Mouse (Mus musculus) liver, postnatal 0 days (tissue): Measurements from ENCODE around the gene Col9a3. TPM values are rescaled to one million over a fixed set of nuclear protein-coding genes. Genes with fewer than 3 reads are reported as not detected.
A peak's percentile ranks its signal among the peaks of the same experiment; 100 is the strongest.

ENCODE experiments used
- ATAC-seq: fragments of 200-750 bp; cut with Nextera tagmentation; 2 replicates; pipeline ENCODE4 v1.8.0; 2017; ENCODE audit warnings: mild to moderate bottlenecking, moderate library complexity
- DNase-seq: peaks from one replicate; pipeline ENCODE4 v3.0.0-alpha.2; 2016
- H3K27ac ChIP-seq: fragments of 300-500 bp; sonication (generic); 2 replicates; pipeline ENCODE4 v1.5.1; 2014; ENCODE audit warnings: antibody characterized with exemption, moderate library complexity, mild to moderate bottlenecking, low read depth
- H3K27me3 ChIP-seq: fragments of 300-500 bp; sonication (generic); 2 replicates; pipeline ENCODE4 v1.6.1; 2014; ENCODE audit warnings: low read length, control low read depth, mixed read lengths; ENCODE audit not compliant: insufficient read depth
- H3K36me3 ChIP-seq: fragments of 300-500 bp; sonication (generic); replicated peaks from 2 replicates; pipeline ENCODE4 v1.6.1; 2014; ENCODE audit warnings: mild to moderate bottlenecking, control low read depth, low read length, moderate library complexity, mixed read lengths; ENCODE audit not compliant: insufficient read depth
- H3K4me1 ChIP-seq: fragments of 300-500 bp; sonication (generic); 2 replicates; pipeline ENCODE4 v1.6.1; 2014; ENCODE audit warnings: antibody characterized with exemption, mild to moderate bottlenecking, control low read depth; ENCODE audit not compliant: insufficient read depth
- H3K4me2 ChIP-seq: fragments of 300-500 bp; sonication (generic); 2 replicates; pipeline ENCODE4 v1.6.1; 2014; ENCODE audit warnings: low read depth, mild to moderate bottlenecking, low read length, moderate library complexity, mixed read lengths
- H3K4me3 ChIP-seq: fragments of 300-500 bp; sonication (generic); 2 replicates; pipeline ENCODE4 v1.5.1; 2014; ENCODE audit warnings: low read depth, low read length
- H3K9ac ChIP-seq: fragments of 300-500 bp; sonication (generic); replicated peaks from 2 replicates; pipeline ENCODE4 v1.6.1; 2014; ENCODE audit warnings: mild to moderate bottlenecking, moderate library complexity
- H3K9me3 ChIP-seq: fragments of 300-500 bp; sonication (generic); 2 replicates; pipeline ENCODE4 v1.6.1; 2016; ENCODE audit warnings: mild to moderate bottlenecking, control low read depth, low read length, mixed read lengths
- CTCF ChIP-seq: sonication (generic); IDR thresholded peaks from 2 replicates; pipeline ENCODE4 v1.5.1; 2016; ENCODE audit warnings: antibody characterized with exemption, low read depth
- EP300 ChIP-seq: IDR thresholded peaks from 2 replicates; pipeline ENCODE4 v1.6.1; 2016; ENCODE audit warnings: antibody characterized with exemption, low read depth, mild to moderate bottlenecking
- WGBS: fragments of 180-500 bp; shearing (Covaris S2); extraction: QIAGEN DNeasy Blood & Tissue Kit; methylation state at CpG from one replicate; pipeline ENCODE4 v1.1.7; 2014; ENCODE audit not compliant: insufficient replicate concordance; 5-methylcytosine and 5-hydroxymethylcytosine counted together
- polyA plus RNA-seq: library from polyadenylated mRNA; unstranded; fragments of >200 nt; fragmentation: Nextera tagmentation; extraction: Ambion mirVana; gene quantifications from 2 replicates; pipeline ENCODE4 v1.2.1, GENCODE M21; 2015

Col9a3 gene
- 0.41 and 0.63 TPM in 2 replicates for polyA plus RNA-seq

GRCm38 (mm10) chr2:180597490-180597889, at the start of gene Col9a3:
TSS of gene Col9a3 (plus strand) at chr2:180597790.
- DNase-seq: no peak
- Histone ChIP-seq H3K4me1 (no peaks in the 10 kb centered on the region), H3K9ac (no peak within 1 kb of the TSS), H3K4me2 (no peak within 1 kb of the TSS; the same call in 1 of the 2 replicates), H3K4me3 (no peak within 1 kb of the TSS; the same call in 1 of the 2 replicates), H3K27me3 (peaks cover 12% of the 10 kb centered on the region; the same call in 1 of the 2 replicates), H3K9me3 (no peaks in the 10 kb centered on the region), H3K36me3 (peaks cover 24% of the 10 kb centered on the region), H3K27ac (no peak within 1 kb of the TSS)
- no peak for ATAC-seq
- TF ChIP-seq CTCF (no peak), EP300 (no peak)
- WGBS: 53% methylated on average over 4 of the region's 4 CpGs

- no peaks in the 10 kb centered on the region for H3K9me3 ChIP-seq
- no peak for DNase-seq
- H3K4me3 ChIP-seq: no peak overlapping the region
- H3K27ac ChIP-seq: no peak overlapping the region
- ATAC-seq: no peak
- WGBS: 79% methylated on average over 3 of the region's 3 CpGs
- H3K9ac ChIP-seq: no peak overlapping the region
- no peak overlapping the region for H3K4me2 ChIP-seq
- H3K27me3 ChIP-seq: no peaks in the 10 kb centered on the region
- H3K36me3 ChIP-seq: no peaks in the 10 kb centered on the region
- TF ChIP-seq EP300: no peak
- no peak for TF ChIP-seq CTCF
- no peaks in the 10 kb centered on the region for H3K4me1 ChIP-seq
Measured at GRCm38 (mm10) chr2:180552340-180552739, 45.2 kb upstream of the Col9a3 start.

- WGBS: 43% methylated on average over 3 of the region's 3 CpGs
- no peak overlapping the region for H3K27ac ChIP-seq
- no peak for ATAC-seq
- no peaks in the 10 kb centered on the region for H3K9me3 ChIP-seq
- DNase-seq: no peak
- H3K4me2 ChIP-seq: no peak overlapping the region
- H3K36me3 ChIP-seq: no peaks in the 10 kb centered on the region
- H3K27me3 ChIP-seq: no peaks in the 10 kb centered on the region
- no peak overlapping the region for H3K9ac ChIP-seq
- no peaks in the 10 kb centered on the region for H3K4me1 ChIP-seq
- H3K4me3 ChIP-seq: no peak overlapping the region
- TF ChIP-seq CTCF (0 out of 2 replicates have a peak, but pooled peaks have one; percentile 3), EP300 (no peak)
Measured at GRCm38 (mm10) chr2:180555219-180555618, 42.4 kb upstream of the Col9a3 start.

- Histone ChIP-seq H3K9me3 (no peaks in the 10 kb centered on the region), H3K36me3 (no peaks in the 10 kb centered on the region), H3K27me3 (no peaks in the 10 kb centered on the region), H3K4me3 (no peak overlapping the region), H3K9ac (no peak overlapping the region), H3K27ac (no peak overlapping the region), H3K4me1 (no peaks in the 10 kb centered on the region), H3K4me2 (no peak overlapping the region)
- TF ChIP-seq CTCF (no peak), EP300 (no peak)
- 37% methylated on average over 3 of the region's 3 CpGs for WGBS
- ATAC-seq (no peak), DNase-seq (no peak)
Measured at GRCm38 (mm10) chr2:180556470-180556869, 41.1 kb upstream of the Col9a3 start.

- no peak for ATAC-seq
- Histone ChIP-seq H3K27me3 (no peaks in the 10 kb centered on the region), H3K9ac (no peak overlapping the region), H3K4me2 (no peak overlapping the region), H3K4me1 (no peaks in the 10 kb centered on the region), H3K9me3 (no peaks in the 10 kb centered on the region), H3K27ac (no peak overlapping the region), H3K36me3 (no peaks in the 10 kb centered on the region), H3K4me3 (no peak overlapping the region)
- peak; percentile 40 for DNase-seq
- 50% methylated on average over 5 of the region's 5 CpGs for WGBS
- TF ChIP-seq EP300 (no peak), CTCF (peak; percentile 67)
Measured at GRCm38 (mm10) chr2:180560245-180560644, 37.3 kb upstream of the Col9a3 start.

GRCm38 (mm10) chr2:180562146-180562545, 35.4 kb upstream of the Col9a3 start:
- Histone ChIP-seq H3K9me3 (no peaks in the 10 kb centered on the region), H3K4me2 (no peak overlapping the region), H3K36me3 (no peaks in the 10 kb centered on the region), H3K27me3 (0 out of 2 replicates have a peak, but pooled peaks cover 2% of the 10 kb centered on the region), H3K27ac (no peak overlapping the region), H3K9ac (no peak overlapping the region), H3K4me1 (no peaks in the 10 kb centered on the region), H3K4me3 (no peak overlapping the region)
- DNase-seq: no peak
- TF ChIP-seq EP300: no peak
- no peak for TF ChIP-seq CTCF
- no peak for ATAC-seq
- 34% methylated on average over 5 of the region's 5 CpGs for WGBS
